Mouse (Mus musculus) c-Kit-negative CD71-positive TER-119-positive erythroid progenitor cells, embryonic 14.5 days (primary cell): ENCODE measurements at regions not wholly inside any gene's neighbourhood (a gene's known extent, or its start where the extent isn't known, plus 50 kb on each side); places are given as distances from the start of the nearest gene placed in this dataset.
"Not testable (repeated sequence)": the region's sequence is repeated elsewhere in the genome, so short reads cannot be mapped to it uniquely, and the experiment has no call there.

ENCODE experiments used
- DNase-seq: peaks from one replicate; pipeline ENCODE4 v3.0.0-alpha.2; 2013; ENCODE audit warnings: low read depth, low spot score

DNA sequence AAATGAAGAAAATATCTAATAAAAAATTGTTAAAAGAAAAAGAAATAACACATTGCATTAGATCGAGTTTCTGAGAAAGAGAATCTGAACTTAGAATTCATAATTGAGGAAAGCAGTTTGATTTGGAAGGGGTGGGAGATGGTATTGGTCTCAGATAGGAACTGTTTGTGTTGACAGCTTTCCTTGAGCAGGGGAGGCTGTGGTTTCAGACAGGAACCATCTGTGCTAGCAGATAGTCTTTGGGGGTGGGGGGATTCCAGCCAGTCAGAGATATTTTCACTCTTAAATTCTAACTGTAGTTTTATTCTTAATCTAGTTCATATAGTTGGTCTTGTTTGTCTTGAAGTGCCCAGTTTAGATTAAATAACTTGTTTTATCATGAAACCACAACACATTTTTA is 205.3 kb upstream of the Olfr1507 start:
- DNase-seq: not testable (repeated sequence)

DNA sequence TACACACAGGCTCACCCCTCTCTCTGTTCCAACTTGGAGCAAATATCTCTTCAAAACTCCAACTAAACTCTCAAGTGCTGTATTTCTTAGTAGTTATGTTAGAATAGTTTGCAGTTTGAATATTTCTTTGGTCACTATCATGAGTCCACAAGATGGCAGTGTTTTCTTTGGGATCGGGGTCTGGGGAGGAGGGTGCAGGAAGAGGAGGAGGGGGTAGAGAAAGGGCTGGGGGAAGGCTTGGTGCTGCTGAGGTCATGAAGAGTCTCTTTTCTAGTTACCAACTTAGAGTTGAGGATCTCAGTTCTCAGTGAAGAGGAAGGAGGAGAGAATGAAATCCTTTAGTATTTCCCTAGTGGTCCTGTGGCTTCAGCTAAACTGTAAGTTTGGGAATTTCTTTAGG is 188.1 kb upstream of the Olfr1507 start:
- not testable (repeated sequence) for DNase-seq

DNA sequence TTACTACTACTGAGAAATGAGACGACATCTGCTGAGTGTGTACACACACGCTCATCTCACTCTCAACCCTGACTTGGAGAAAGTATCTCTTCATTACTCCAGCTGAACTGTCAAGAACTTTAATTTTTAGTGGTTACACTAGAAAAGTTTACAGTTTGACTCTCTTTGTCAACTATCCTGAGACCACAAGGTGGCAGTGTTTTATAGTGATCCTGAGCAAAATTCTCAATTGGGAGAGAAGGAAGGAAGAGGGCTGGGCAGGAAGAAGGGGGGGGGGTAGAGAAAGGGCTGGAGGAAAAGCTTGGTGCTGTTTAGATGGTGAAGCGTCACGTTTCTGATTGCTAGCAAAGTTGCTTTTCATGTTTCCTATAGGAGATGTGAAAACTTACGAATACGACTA is 158.8 kb upstream of the Olfr1507 start:
- no peak for DNase-seq

DNA sequence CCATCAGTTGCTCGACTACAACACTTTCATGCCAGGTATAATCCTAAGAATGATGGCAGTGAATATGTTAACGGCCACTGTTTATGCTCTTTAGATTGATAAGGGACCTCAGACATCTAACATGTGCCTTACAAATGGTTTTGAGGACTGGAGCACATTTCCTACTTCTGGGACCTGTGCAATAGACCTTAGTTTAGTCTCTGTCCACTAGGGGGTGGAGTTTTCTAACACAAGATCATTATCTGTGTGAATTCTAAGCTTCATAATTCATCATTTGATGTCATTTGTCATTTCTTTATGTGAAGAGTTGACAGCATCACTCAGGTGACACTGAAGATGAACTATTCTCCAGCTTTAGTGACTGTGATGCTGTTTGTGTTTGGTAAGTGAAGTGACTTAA is 142.6 kb upstream of the Olfr1507 start:
- no peak for DNase-seq

DNA sequence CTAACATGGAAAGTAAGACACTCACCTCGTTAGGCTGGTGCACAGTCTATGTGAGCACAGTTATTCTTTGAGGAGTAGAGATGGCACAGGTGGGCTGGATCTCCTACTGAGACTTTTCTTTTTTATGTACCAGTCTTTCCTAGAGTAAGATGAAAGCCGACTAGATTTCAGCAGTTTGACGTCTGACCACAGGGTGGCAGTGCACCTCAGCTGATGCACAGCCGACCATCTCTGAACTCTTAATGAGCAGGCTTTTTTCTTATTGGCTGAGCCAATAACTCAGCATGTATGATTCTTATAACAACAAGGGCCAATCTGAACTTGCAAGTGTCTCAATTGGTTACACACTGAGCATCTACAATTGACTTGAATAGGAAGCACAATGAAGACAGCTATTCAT is 126.6 kb upstream of the Olfr1507 start:
- DNase-seq: no peak

DNA sequence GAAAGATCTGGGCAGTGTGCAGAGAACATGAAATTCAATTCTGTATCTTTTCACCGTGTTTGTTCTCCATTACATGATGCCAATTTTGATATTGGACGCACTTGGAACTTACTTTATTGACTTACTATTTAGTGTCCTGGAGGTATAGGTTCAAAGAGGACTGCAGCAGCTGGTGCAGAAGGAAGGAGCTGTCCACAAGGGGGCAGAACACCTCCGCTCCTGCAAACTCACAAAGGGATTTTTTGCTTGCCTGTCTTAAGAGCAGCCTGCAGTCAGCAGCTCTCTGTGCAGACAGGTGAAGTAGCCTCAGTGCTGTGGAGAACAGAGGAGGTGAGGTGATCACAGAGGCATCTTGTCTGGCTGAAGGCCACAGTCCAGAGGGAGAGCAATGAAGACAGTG is 84.8 kb upstream of the Olfr1507 start:
- DNase-seq: no peak

DNA sequence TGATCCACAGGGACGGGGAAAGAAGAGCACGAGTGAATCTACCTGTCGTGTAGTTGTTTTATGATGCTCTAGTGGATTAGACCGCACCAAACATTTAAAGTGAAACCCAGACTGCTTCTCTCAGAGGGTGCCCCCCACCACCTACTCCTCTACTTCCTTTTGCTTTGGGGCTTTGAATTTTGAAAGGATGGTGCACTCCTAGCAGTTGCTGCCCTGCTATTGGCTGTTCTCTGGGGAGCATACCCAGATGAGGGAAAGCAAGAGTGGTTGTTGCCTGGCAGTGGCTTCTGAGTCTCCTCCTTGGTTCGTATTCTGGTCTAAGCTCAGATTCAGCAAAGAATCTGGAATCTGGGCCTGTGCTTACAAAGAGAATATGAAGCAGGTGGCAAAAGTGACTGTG is 71.4 kb upstream of the Olfr1507 start:
- DNase-seq: no peak

DNA sequence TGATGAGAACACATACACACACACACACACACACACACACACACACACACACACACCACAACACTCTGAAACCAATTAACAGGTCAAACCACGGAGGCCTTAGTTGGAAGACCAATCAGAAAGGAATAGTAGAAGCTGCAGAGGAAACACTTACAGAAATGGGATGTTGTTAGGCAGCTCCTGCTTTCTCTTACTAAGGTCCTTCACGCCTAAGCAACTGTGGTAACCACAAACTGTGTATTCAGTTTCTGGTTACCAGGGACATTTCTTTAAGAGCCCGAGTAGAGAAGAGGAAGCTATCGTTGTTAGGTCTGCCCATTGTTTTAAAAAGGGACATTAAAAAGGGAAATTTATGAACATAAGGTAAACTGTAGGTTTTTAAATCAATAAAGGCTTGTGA is 70.1 kb upstream of the Olfr1507 start:
- DNase-seq: no peak

DNA sequence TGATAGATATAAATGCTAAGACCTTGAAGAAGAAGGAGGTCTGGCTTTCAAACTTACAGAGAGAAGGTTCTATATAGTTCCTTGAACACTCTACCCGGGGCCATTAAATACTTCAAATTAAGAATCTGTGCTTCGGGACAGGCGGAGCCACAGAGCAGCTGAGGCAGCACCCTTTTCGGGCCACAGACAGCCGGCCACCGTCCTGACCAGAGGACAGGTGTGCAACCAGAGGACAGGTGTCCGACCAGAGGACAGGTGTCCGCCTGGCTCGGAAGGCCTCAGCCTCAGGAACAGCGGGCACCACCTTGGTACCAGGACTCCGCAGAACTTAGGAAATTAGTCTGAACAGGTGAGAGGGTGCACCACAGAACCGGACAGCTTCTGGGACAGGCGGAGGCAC is 60.8 kb upstream of the Olfr1507 start:
- not testable (repeated sequence) for DNase-seq

DNA sequence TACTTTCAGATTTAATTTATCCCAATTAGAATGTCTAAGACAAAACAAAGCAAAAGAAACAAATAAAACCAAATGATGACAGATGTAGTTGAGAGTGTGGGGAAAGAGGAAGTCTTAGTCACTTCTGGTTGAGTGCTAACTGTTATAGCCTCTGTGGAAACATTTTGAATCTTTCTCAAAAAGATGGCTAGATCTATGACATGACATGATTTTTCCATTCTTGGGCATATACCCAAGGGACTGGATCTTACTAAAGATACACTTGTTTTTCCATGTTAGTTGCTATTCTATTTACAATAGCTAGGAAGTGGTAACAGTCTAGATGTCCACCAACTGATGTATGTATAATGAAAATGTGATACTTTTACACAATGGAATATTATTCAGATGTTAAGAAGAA is 57.9 kb upstream of the Olfr1507 start:
- no peak for DNase-seq

DNA sequence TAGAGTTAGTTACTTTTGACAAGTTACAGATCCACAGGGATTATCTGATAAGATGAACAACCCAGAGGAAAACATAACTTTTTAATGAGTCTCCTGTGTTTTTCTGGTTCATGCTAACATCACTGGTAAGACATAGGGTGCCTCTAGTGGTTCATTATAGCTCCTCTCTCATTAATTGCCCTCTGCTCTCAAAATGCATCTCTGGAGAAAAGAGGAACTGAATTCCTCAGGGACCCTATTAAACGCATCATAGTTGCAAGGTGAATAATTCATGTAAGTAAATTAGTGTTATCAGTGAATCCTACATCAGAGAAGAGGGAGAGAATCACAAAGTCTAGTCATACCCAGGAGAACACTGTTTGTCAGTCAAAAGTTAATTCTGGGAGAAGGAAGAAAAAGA is 52.4 kb upstream of the Olfr1507 start:
- DNase-seq: no peak
